Mouse (Mus musculus): ENCODE results near the gene Col15a1.

The Col15a1 gene

DNA sequence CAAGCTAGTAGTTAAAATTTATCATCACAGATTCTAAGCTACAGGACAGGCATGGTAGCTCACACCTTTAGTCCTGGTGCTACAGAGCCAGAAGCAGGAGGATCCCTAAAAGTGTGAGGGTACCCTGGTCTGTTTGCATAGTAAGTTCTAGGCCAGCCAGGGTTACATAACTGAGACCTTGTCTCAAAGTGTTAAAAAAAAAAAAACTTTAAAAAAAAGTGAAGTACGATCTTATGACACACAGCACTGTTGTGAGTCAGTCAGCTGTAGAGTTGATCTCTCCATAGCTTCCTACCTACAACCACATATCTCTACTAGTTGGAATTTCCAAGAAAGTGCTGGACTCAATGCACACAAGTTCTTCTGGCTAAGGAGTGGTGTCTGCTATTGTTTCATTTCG, 67.0 kb downstream of the Col15a1 start:
- DNase-seq: no peak

DNA sequence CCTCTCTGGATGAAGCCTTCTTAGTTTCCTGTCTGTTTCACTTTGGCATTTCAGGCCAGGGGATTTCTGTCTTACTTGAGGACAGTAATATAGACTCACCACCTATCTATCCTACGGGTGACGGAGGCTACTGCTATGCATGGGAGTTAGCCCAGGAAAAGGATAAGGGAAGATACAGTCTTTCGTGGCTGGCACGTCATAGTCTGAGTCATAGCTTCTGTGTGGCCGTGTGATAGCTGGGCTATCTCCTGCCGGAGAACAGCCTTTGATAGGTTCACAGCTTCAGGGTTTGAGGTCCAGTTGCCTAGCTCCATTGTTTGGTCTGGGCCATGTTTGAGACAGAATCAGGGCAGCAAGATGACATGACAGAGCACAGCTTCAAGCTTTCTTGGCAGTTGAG, 70.4 kb downstream of the Col15a1 start:
- DNase-seq: no peak

DNA sequence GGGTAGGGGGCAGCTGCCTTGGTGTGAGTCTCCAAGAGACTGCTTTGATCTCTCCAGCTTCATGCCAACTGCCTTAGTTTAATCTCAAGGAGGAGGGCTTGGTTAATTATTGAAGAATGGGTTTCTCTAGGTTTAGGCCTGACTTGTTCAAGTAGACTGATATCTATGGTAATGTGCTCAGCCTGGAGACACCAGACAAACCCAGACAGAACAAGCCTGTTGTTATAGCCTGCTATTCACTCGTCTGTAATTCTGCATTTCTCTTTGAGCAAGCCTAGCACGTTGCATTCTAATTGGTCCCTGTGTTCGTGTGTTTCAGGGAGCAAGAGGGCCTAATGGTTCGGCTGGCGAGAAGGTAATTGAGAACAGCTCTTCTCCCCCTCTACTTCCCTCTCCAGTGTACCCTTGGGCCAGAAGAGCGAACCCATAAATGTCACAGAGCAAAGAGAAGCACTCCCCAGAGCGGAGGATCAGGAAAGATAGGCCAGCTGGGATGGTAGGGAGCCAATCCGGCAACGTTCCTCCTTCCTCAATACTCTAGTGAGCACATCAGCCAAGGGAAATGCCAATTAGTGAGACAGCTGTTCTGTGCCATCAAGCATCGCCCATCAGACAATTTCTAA, 71.2 kb downstream of the Col15a1 start:
- no peak for DNase-seq

- no peak for DNase-seq
These were observed 72.2 kb downstream of the Col15a1 start for GRCm38 (mm10) chr4:47280126-47280525.

DNA sequence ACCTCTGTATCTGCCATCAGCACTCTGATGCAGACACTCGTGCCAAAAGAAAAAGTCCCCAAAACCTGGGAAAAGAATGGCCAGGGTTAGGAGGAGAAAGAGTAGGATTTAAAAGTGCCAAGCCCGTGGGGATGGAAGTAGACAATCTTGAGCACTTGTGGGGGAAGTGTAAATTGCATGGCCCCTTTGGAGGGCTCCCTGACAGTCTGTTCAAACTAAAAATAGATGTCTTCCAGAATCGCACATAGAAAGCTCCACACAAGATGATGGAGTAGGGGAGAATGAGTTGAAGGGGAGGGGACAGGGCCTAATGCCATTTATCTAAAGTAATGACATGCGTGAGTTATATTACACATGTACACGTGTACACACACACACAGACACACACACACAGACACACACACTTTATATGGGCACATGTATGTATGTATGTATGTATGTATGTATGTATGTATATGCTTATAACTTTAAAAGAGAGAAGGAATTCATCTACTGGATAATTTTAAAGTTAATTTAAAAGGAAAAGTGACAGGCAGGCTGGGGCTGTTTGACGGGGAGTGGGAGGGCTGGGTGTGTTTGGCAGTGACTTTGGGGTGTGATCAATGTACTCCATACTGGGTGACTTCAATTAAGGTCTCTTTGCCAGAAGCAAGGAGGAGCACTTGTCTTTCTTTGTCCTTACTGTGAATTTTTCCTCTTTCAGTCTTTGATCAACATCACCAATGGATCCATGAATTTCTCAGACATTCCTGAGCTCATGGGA, 74.1 kb downstream of the Col15a1 start:
- no peak for DNase-seq

DNA sequence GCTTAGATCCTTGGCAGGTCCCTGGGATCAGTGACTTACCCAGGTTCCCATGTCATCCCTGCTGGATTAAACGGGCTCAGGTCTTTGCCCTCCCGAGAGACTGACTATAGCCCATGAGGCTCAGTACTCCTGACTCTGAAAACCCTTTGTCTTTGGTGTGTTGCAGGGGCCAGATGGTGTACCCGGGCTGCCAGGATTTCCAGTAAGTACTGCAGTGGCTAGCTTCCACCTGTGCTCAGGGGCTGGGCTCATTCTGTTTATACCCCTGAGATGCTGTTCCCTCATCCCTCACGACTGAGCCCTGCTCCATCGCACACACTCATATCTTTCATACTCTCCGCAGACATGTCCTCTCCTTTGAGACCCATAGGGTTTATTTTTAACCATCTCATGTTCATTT, 76.3 kb downstream of the Col15a1 start:
- peak in 1 of 2 experiments; percentile 56 for DNase-seq

DNA sequence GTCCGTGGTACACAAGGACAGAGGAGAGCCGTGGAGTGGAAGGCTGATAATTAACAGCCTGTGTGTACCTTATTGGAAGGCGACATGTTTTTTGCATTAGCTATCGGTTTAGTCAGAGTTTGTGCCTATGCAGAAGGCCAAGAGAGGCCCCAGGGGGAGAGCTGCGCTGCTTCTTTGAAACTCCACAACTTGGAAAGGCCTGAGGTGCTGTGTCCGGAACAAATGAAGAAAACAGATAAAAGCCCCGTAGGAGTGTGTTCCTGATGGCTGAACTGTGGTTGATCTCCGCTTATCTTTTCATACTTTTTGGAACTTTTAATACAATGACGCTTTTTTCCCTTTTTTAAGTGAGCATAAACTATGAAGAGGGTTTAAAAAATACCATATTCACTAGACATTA, 76.9 kb downstream of the Col15a1 start:
- DNase-seq: no peak

- no peak for DNase-seq
These were observed 78.7 kb downstream of the Col15a1 start for GRCm38 (mm10) chr4:47286599-47287147.

GRCm38 (mm10) chr4:47287468-47287867, 79.5 kb downstream of the Col15a1 start:
- DNase-seq: peak in 1 of 2 experiments; percentile 30

GRCm38 (mm10) chr4:47288306-47288705, 80.3 kb downstream of the Col15a1 start:
- peak; percentile 60 to 70 for DNase-seq

DNA sequence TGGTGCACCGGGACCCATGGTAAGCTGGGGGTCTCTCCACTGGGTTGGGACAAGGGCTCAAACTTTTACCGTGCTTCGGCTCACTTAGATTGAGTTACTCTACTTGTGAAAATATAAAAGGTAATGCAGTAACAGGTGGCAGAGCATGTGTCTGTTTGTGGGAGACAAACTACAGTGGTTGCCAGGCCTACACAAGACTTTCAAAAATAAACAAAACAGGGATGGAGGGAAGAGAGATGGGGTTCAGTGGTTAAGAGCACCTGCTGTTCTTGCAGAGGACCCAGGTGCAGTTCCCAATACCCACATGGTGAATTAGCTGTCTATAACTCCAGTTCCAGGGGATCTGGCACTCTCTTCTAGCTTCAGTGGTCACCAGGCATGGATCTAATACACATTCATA, 81.6 kb downstream of the Col15a1 start:
- peak in 1 of 2 experiments; percentile 40 for DNase-seq

- DNase-seq: no peak
These were observed 82.5 kb downstream of the Col15a1 start for GRCm38 (mm10) chr4:47290448-47290847.

DNA sequence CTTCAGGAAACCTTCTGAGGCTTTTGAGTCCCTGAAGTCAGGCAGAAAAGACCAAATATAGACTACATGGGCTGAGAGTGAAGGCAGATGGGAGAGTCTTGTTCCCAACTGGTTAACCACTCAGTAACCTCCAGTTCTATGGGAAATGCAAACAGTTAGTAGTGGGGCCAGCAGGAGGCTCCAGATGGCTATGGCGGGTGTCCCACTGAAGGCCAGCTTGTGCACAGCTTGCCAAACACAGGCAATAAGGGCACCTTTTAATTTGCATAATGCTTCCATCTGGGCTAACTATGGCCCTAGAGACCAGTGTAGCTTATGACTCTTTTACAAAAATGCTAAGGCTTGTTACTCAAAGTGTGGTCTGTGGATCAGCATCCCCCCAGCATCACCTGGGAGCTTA, 83.1 kb downstream of the Col15a1 start:
- DNase-seq: peak in 1 of 2 experiments; percentile 32

- DNase-seq: peak in 1 of 2 experiments; percentile 24
These were observed 85.0 kb downstream of the Col15a1 start for GRCm38 (mm10) chr4:47292956-47293355.

DNA sequence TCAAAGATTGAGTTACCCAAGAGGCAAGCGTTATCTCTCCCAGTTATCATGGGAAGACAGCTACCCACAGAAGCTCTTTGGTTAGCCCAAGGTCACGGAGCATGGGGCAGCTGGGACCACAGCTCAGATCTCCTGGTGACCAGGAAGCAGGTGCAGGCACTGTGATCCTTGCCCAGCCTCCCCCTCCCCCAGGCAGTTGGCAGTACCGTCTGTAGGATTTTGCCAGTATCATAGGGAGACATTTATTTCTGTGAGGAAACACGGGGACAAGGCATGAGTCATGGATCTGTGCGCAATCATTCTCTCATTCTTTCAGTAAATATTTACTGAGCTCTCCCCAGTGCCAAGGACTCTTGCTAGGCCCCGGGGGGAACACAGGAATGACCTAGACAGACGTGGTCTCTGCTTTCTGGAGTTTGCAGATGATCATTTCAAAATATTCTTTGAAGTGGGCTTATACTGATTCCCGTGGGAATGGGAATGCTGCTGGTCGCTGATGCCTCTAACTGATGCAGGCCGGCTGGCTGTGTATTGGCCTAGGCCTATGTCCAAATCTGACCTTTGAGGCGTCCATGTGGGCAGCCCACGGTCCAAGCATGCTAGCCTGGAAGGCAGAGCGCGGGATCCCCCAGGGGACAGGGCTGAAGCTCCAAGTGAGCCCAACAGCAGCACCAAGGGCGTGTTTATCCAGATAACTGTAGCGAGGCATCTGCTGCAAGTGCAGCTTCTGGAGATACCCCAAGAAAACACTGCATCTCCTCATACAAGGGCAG, 86.0 kb downstream of the Col15a1 start:
- peak in 1 of 2 experiments; percentile 41 for DNase-seq

DNA sequence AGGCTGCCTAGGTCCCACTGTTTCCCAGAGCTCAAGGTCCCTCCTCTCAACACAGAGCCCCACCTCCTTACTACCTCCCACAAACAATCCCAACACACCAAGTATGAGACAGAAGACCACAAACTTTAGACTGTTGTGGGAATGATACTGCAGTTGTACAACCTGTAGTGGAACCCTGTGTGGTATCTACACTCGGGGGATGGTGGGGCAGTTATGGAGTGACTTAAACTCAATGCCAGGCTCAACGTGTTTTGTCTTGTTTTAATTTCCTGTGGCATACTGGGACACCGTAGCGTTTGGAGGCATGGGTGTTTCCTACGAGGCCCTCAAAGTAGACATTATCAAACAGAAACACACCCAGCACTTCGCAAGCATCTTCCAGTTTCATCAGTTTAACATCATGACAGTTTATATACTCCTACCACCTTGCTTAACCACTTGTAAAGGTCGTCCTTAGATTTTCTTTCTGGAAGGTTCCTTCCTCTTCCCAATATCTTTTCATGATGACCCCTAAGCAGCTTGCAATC, 86.6 kb downstream of the Col15a1 start:
- DNase-seq: no peak

GRCm38 (mm10) chr4:47295547-47295946, 87.6 kb downstream of the Col15a1 start:
- DNase-seq: no peak

DNA sequence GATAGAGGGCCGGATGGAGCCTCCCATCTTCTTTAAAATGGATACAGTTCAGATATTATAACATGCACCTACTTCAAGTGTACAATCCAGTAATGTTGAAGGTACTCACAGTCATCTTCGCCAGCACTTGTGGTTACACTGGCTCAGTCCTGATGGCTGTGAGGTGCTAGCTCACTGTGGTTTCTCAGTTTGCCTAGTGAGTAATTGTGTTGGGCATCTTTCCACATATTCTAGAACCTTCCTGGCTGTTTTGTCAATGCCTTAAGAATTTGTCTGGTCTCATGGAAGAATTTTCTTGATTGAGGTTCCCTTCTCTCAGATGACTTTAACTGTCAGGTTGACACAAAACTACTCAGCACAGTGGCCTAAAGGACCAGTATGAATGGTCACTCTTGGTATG, 92.7 kb downstream of the Col15a1 start:
- DNase-seq: no peak

DNA sequence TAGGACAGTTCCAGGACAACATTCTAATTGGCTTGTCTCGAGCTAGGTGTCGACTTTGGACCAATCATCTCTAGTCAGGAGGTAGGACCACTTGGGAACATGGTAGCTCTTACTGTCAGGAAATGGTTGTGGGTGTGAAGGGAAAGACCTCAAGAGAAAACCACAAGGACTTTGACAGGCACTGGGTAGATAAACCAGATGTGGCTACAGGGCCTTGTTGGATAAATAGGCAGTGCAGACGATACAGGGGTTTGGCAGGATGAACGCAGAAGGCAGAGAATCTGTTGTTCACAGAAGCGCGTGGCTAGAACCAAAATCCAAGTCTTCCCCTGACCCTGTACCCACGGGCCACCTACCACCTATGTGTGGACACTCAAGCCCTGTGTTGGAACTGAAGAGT, 94.6 kb downstream of the Col15a1 start:
- peak in 1 of 2 experiments; percentile 46 for DNase-seq

DNA sequence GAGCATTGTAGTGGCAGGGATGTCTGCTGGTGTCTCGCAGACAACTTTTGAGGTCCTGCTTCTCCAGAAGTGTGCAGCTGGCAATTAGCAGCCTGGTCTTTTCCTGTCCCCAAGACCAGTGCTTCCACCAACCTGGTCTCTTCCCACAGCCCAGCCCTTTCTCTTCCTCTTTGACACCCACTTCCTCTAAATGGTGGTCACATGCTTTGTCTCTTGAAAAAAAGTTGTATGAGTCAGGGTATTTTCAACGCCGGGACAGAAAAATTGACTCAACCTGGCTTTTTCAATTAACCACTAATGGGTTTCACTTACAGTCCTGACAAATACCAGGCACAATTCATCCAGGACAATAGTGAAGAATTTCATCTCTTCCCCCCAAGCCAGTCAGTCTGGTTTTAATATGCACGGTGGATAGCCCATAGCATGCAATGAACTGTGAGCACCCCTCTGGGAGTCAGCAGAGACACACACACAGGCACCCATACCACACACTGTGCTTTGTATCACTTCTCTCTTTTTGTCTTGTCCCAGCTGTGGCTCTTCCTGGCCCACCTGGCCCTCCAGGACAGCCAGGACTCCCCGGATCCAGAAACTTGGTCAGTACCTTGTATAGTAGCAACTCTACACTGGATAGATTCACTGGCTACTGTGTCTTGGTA, 95.5 kb downstream of the Col15a1 start:
- DNase-seq: peak in 1 of 2 experiments; percentile 50

DNA sequence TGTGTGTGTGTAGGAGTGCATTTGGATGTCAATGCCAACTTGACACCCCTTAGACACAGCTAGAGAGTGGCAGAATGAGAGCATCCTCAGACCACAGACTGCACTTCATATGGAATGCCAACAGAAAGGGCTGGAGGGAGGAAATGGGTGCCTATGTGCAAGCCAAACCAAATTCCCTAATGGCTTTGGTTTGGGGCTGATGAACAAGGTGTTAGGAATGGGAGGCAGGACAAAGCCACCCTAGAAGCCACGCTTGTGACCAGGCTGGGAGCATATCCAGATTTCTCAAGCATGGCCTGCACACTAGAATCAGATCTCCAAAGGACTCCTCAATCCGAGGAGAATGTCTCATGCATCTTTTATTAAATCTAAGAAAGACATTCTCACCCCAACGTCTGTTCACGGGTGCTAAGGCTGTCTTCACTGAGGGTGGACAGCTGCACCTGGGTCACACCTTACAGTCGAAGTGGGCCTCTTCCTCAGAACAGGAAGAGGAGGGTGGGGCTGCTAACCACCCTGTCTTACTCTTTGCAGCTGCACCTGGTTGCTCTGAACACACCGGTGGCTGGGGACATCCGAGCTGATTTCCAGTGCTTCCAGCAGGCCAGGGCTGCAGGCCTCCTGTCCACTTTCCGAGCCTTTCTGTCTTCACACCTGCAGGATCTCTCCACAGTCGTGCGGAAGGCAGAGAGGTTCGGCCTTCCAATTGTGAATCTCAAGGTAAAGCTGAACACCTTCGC, 102.1 kb downstream of the Col15a1 start:
- peak; percentile 57 to 81 for DNase-seq

- DNase-seq: peak; percentile 53 to 67
These were observed 102.9 kb downstream of the Col15a1 start for GRCm38 (mm10) chr4:47310812-47311211.
